Mouse (Mus musculus): Measurements from ENCODE around the gene Gja4. TPM values are rescaled to one million over a fixed set of nuclear protein-coding genes. Genes with fewer than 3 reads are reported as not detected.

Gene Gja4
- 1 to 10 TPM; 1.5 to 2.1 TPM for total RNA-seq (2021)

- peak; percentile 49 to 51 for DNase-seq
These were observed at the start of gene Gja4 for GRCm38 (mm10) chr4:127313861-127314260. Gene Gja4 (minus strand): TSS chr4:127314039.

DNA sequence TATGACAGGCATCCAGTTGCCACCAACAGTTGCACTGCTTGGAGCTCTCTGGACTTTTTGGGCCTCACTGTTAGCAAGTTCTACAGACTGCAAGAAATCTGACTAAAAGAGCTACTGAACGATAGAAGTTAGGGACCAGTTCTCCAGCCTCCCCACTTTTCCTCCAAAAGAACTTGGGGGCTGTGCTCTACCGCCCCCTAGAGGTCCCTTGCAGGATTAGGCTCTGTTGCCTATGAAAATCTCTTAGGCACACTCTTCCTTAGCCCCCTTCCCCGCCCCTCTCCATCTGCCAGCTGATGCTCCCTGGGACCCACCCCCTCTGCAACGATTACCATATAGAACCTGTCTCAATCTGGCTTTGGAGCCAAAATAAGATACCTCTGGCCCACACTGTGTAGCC is 49.5 kb upstream of the Gja4 start:
- no peak for DNase-seq

DNA sequence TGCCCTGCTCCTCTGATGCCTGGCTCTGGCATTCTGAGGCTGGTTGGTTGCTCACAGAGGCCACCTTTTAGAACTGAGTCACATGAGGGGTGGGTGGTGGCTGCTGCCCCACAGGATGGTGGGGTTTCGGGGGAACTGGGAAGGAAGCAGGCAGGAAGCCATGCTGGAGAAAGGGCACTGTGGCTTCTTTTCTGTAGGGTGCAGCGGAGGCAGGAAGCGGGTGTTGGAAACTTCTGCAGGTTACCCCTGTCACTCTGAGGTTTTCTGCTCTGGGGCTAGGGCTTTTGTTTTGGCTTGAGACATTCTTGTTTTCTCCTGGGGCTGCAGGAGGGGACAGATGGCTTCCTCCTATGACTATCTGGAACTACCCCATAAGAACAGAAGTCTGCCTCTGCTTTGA is 48.7 kb upstream of the Gja4 start:
- no peak for DNase-seq

- DNase-seq: no peak
These were observed 44.2 kb upstream of the Gja4 start, which contains the start of gene Gjb5 for GRCm38 (mm10) chr4:127358018-127358417. Gene Gjb5 (minus strand): TSS chr4:127358181.

- DNase-seq: no peak
These were observed 41.0 kb upstream of the Gja4 start for GRCm38 (mm10) chr4:127354506-127355485.

- DNase-seq: no peak
These were observed 40.2 kb upstream of the Gja4 start, which contains the start of gene Gjb4 for GRCm38 (mm10) chr4:127353951-127354438. Gene Gjb4 (minus strand): TSS chr4:127354081.

GRCm38 (mm10) chr4:127352594-127352993 is 38.8 kb upstream of the Gja4 start:
- DNase-seq: no peak

- DNase-seq: no peak
These were observed 35.9 kb upstream of the Gja4 start for GRCm38 (mm10) chr4:127349560-127350300.

DNA sequence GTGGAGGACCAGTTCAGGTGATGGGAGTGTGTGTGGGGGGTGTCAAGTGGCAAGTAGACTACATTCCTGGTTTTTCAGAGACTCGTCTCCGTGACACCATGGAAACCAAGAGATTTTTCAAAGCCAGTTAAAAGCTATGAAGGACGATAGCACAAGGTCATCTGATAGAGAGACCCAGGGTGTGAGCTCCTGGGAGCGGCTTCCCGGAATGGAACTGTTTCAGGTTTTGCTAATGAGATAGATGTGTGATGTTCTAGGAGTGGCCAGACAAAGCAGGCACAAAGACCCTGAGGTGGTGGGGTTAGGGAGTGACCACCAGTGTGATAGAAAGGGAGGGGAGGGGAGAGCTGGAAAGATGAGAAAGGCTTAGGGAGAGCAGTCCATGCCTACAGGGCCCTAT is 31.2 kb upstream of the Gja4 start:
- no peak for DNase-seq

- DNase-seq: no peak
These were observed 27.5 kb upstream of the Gja4 start for GRCm38 (mm10) chr4:127341372-127341771.

DNA sequence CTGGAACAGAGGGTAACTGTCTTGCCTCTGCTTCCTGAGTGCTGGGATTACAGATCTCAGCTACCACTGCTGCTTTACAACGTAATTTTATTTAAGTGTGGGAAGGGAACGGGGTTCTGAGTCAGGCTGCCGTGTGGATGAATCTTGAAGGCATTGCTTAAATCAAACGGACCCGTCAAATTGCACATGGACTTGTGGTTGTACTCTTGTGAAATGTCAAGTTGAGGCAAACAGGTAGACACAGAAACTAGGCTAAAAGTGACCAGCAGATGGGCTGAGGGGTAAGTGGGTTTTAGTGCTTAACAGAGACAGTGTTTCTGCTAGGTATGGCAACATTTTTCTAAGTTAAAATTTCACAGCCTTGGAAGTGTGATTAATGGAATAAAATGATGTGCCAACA is 23.8 kb upstream of the Gja4 start:
- DNase-seq: no peak

- no peak for DNase-seq
These were observed 21.1 kb upstream of the Gja4 start for GRCm38 (mm10) chr4:127334870-127335504.

DNA sequence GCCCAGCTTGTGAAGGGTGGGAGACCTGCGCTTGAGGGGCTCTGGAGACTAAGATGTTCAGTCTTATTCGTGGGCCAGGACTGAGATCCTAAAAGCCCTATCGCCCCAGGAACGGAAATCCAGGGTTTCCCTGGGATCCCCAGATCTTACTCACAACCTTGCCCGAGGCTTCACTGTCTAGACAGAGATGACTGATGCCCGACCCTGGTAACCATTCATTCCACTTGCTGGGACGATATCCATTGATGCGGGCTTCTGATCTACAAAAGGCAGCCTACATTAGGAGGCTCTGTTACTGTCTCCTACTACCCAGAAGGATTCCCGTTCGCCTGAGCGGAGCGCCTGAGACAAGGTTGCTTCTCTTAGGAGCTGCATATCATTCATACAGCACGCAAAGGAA is 17.3 kb upstream of the Gja4 start:
- DNase-seq: no peak

GRCm38 (mm10) chr4:127330181-127331100 is 16.6 kb upstream of the Gja4 start, which contains the start of gene Gjb3:
Gene Gjb3 (minus strand): TSS chr4:127330844.
- DNase-seq: no peak

- no peak for DNase-seq
These were observed 15.9 kb upstream of the Gja4 start for GRCm38 (mm10) chr4:127329751-127330150.

DNA sequence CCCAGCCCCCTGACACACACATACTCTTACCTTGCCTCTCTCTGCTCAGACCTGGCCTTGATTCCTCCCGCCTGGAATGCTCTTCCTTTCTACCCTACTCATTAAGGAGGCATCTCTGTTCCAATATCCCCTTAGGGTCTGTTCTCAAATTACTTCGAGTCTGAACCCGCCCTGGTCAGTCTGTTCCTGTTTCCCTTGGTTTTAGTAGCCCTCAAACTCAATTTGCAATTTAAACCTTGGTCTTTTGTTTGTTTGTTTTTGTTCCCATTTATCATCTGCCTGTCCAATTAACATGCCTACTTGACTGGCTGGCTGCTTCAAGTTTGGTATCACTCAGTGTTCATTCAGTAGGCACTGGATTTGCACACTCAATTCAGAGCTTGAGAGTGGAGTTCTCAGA is 15.2 kb upstream of the Gja4 start:
- DNase-seq: no peak

DNA sequence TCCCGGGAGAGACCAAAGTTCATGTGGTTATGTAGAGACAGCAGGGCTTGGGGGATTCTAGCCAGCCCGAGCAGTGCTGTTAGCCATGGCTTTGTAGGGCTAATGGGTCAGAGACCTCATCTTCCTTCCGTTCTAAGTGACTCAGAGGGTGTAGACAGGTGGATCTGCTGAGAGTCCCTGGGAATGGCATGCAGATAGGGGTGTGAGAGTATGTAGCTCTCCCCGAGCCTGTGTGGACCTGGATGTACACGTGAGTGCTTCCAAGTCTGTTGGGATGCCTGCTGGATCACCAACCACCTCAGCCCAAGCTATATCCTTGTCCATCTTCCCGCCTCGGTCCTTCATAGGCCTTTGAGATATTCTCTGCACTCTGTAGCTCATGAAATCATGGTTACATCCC is 14.5 kb upstream of the Gja4 start:
- DNase-seq: no peak

GRCm38 (mm10) chr4:127327749-127328148 is 13.9 kb upstream of the Gja4 start:
- DNase-seq: no peak

- DNase-seq: no peak
These were observed 13.4 kb upstream of the Gja4 start for GRCm38 (mm10) chr4:127327258-127327657.

DNA sequence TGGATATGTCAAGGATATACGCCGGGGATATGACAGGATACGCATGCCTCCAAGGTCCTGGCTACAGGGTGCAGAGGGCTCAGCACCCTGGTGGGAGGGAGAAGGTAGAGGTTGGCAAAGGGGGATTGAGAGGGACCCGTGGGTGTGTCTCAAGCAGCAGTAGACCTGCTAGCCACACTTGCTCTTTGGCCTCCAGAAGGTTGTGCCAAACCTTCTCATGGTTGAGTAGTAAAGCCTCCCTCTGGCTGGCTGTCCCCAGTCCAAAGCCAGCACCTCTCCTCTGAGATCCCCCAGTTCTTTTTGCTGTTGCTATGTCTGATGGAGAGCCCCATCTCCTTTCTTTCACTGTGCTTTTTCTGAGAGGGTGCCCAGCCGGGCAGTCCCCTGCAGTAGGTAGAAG is 11.4 kb upstream of the Gja4 start:
- DNase-seq: no peak

DNA sequence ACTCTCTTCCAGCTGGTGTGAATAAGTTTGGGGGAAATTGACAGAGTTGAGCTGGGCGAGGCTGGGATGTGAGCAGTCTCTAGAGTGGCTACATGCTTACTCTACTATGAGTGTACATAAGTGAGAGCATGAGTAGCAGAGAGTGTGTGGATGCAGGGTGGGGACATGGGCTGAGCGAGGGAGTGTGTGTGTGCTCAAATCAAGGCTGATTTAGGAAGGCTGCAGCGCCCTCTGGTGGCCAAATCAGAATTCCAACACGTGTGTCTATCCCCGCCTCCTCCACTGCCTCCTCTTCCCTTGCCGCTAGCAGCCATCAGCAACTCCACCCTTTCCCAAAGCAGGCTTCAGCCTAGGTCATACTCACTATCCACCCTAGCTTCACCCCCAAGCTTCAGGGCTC is 10.9 kb upstream of the Gja4 start:
- DNase-seq: peak; percentile 62 to 71

GRCm38 (mm10) chr4:127324296-127324695 is 10.5 kb upstream of the Gja4 start:
- DNase-seq: no peak
